Mouse (Mus musculus): ENCODE data around the gene Saysd1. TPM values are rescaled to one million over a fixed set of nuclear protein-coding genes. Genes with fewer than 3 reads are reported as not detected.

The Saysd1 gene
- polyA plus RNA-seq, 1 experiment from 2014 or later: 11.3 TPM

Other genes starting within 250 kb of the Saysd1 start
- 134 and 152 TPM in 2 replicates for gene Gng2, start 160.9 kb downstream of the Saysd1 start, polyA plus RNA-seq (2014; fragmentation: Nextera tagmentation; extraction: Ambion mirVana)
- 4.5 and 6.6 TPM in 2 replicates for gene Kcnk5, start 43.3 kb upstream of the Saysd1 start, polyA plus RNA-seq (2014; fragmentation: Nextera tagmentation; extraction: Ambion mirVana)
- not detected in 2 replicates for gene Kcnk16, start 130.7 kb upstream of the Saysd1 start, polyA plus RNA-seq (2014; fragmentation: Nextera tagmentation; extraction: Ambion mirVana)
- 6.6 and 7.1 TPM in 2 replicates for gene Nudt13, start 156.2 kb upstream of the Saysd1 start, polyA plus RNA-seq (2014; fragmentation: Nextera tagmentation; extraction: Ambion mirVana)
- 73.3 and 74.8 TPM in 2 replicates for gene Ecd, start 209.6 kb upstream of the Saysd1 start, polyA plus RNA-seq (2014; fragmentation: Nextera tagmentation; extraction: Ambion mirVana)
- 53.8 and 58.9 TPM in 2 replicates for gene Fam149b, start 209.6 kb upstream of the Saysd1 start, polyA plus RNA-seq (2014; fragmentation: Nextera tagmentation; extraction: Ambion mirVana)